In genomic region chr10:24823265-24823664, GRCm38 (mm10) we compare ENCODE assay signal across 10 mouse cellular contexts. TPM values are rescaled to one million over a fixed set of nuclear protein-coding genes. Genes with fewer than 3 reads are reported as not detected.
DNase-seq lines count a peak whose midpoint lies in the region; ATAC-seq lines count a peak whose summit lies in the region.
"Had no signal": no experiment of that assay in that cellular context is flagged by ENCODE, and none has a peak within 500 bp of the region (broad histone marks: within the 10 kb centered on the region; RNA-seq: fewer than 3 reads in every experiment).

No protein-coding gene starts in this region.

- no peak for DNase-seq in lung, postnatal 36 days
- no peak for DNase-seq in layer of hippocampus, postnatal 36 days
- DNase-seq: kidney, adult 18-20 months had no signal

- H3K9me3 ChIP-seq in lung, embryonic 16.5 days (ENCODE audit: control insufficient read depth, low read length): no peaks in the 10 kb centered on the region
- H3K9me3 ChIP-seq in limb, embryonic 15.5 days: no peaks in the 10 kb centered on the region
- H3K9me3 ChIP-seq in stomach, embryonic 14.5 days (ENCODE audit: control insufficient read depth, low read depth, low read length): no peaks in the 10 kb centered on the region
- H3K9me3 ChIP-seq: midbrain, embryonic 12.5 days had no signal

- ATAC-seq in lung, embryonic 16.5 days (ENCODE audit: low read depth): no peak
- ATAC-seq in common myeloid progenitor, adult 5-6 weeks (replicated peaks; ENCODE audit: low read depth, poor library complexity, severe bottlenecking): peak; percentile 45
- ATAC-seq in limb, embryonic 15.5 days (ENCODE audit: insufficient number of reproducible peaks, low FRiP score, low TSS enrichment, low read depth): no peak
- ATAC-seq in stomach, embryonic 14.5 days (ENCODE audit: insufficient number of reproducible peaks, insufficient read depth, low FRiP score, low read depth): no peak
- ATAC-seq in megakaryocyte, adult 5-6 weeks (ENCODE audit: poor library complexity, severe bottlenecking): no peak
- ATAC-seq: forebrain, embryonic 14.5 days had no signal

- no peak overlapping the region for H3K4me3 ChIP-seq in lung, embryonic 16.5 days (ENCODE audit: low read length)
- H3K4me3 ChIP-seq in limb, embryonic 15.5 days: no peak overlapping the region
- no peak overlapping the region for H3K4me3 ChIP-seq in stomach, embryonic 14.5 days (ENCODE audit: low read depth, low read length)
- H3K4me3 ChIP-seq: midbrain, embryonic 12.5 days had no signal

- 17% methylated on average over 1 of the region's 1 CpGs for WGBS in lung, embryonic 16.5 days
- 3% methylated on average over 1 of the region's 1 CpGs for WGBS in limb, embryonic 15.5 days
- WGBS in stomach, embryonic 14.5 days: 33% methylated on average over 1 of the region's 1 CpGs

- H3K4me1 ChIP-seq in lung, embryonic 16.5 days (replicated peaks; ENCODE audit: control insufficient read depth, insufficient read depth, low read length): peaks cover 4% of the 10 kb centered on the region
- H3K4me1 ChIP-seq in limb, embryonic 15.5 days: peaks cover 8% of the 10 kb centered on the region; the same call in 1 of the 2 replicates
- peaks cover 5% of the 10 kb centered on the region; the same call in 1 of the 2 replicates for H3K4me1 ChIP-seq in stomach, embryonic 14.5 days (ENCODE audit: control insufficient read depth, insufficient read depth, low read length)

- H3K9ac ChIP-seq in lung, embryonic 16.5 days (ENCODE audit: low read length): no peak overlapping the region
- H3K9ac ChIP-seq in limb, embryonic 15.5 days: no peak overlapping the region
- no peak overlapping the region for H3K9ac ChIP-seq in stomach, embryonic 14.5 days (replicated peaks; ENCODE audit: low read depth, low read length)
- H3K9ac ChIP-seq: midbrain, embryonic 12.5 days had no signal

- H3K27ac ChIP-seq in lung, embryonic 16.5 days (ENCODE audit: low read length): no peak overlapping the region
- H3K27ac ChIP-seq in limb, embryonic 15.5 days: peak overlapping the region; percentile 34; the same call in 1 of the 2 replicates
- peak overlapping the region; percentile 74 for H3K27ac ChIP-seq in stomach, embryonic 14.5 days (ENCODE audit: low read length)
- H3K27ac ChIP-seq: midbrain, embryonic 12.5 days had no signal

- H3K27me3 ChIP-seq in lung, embryonic 16.5 days (ENCODE audit: control insufficient read depth, insufficient read depth, low read depth, low read length): no peaks in the 10 kb centered on the region
- no peaks in the 10 kb centered on the region for H3K27me3 ChIP-seq in limb, embryonic 15.5 days
- H3K27me3 ChIP-seq in stomach, embryonic 14.5 days (ENCODE audit: control insufficient read depth, insufficient read depth, low read length): no peaks in the 10 kb centered on the region
- H3K27me3 ChIP-seq: midbrain, embryonic 12.5 days had no signal

- no peaks in the 10 kb centered on the region for H3K36me3 ChIP-seq in lung, embryonic 16.5 days (ENCODE audit: control insufficient read depth, insufficient read depth, low read length)
- H3K36me3 ChIP-seq in limb, embryonic 15.5 days: no peaks in the 10 kb centered on the region
- H3K36me3 ChIP-seq in stomach, embryonic 14.5 days (ENCODE audit: control insufficient read depth, insufficient read depth, low read length): no peaks in the 10 kb centered on the region
- H3K36me3 ChIP-seq: midbrain, embryonic 12.5 days had no signal

- peak overlapping the region; percentile 32; the same call in 1 of the 2 replicates for H3K4me2 ChIP-seq in lung, embryonic 16.5 days (ENCODE audit: low read depth, low read length)
- peak overlapping the region; percentile 4; the same call in 1 of the 2 replicates for H3K4me2 ChIP-seq in limb, embryonic 15.5 days
- H3K4me2 ChIP-seq in stomach, embryonic 14.5 days (replicated peaks; ENCODE audit: low read depth, low read length): no peak overlapping the region
- H3K4me2 ChIP-seq: midbrain, embryonic 12.5 days had no signal

RNA-seq across cellular contexts. Expression of gene Enpp3, which starts 19.4 kb away (rescaled TPM):
- 1.9 and 2.2 TPM in 2 replicates for polyA plus RNA-seq in lung, embryonic 16.5 days (2015; fragmentation: Nextera tagmentation; extraction: Ambion mirVana)
- 1.0 TPM in 1 of 2 replicates, not detected in the other for total RNA-seq in common myeloid progenitor, adult 5-6 weeks (2017)
- 7.0 and 7.9 TPM in 2 replicates for polyA plus RNA-seq in limb, embryonic 15.5 days (2015; fragmentation: Nextera tagmentation; extraction: Ambion mirVana)
- 9.1 and 9.3 TPM in 2 replicates for polyA plus RNA-seq in stomach, embryonic 14.5 days (2014; fragmentation: Nextera tagmentation; extraction: Ambion mirVana)
- total RNA-seq in megakaryocyte, adult 5-6 weeks (2015): 0.14 TPM in 1 of 2 replicates, not detected in the other
- total RNA-seq in megakaryocyte, adult 5-6 weeks (2017): 0.20 TPM in 1 of 2 replicates, not detected in the other
- total RNA-seq in layer of hippocampus, postnatal 36 days (2021): under 1 TPM; 0.35 to 0.67 TPM

RNA-seq across cellular contexts. Expression of gene Med23, which starts 46.5 kb away (rescaled TPM):
- polyA plus RNA-seq in lung, embryonic 16.5 days (2015; fragmentation: Nextera tagmentation; extraction: Ambion mirVana): 20.8 and 21.9 TPM in 2 replicates
- total RNA-seq in common myeloid progenitor, adult 5-6 weeks (2017): 27.5 and 31.1 TPM in 2 replicates
- 18.1 and 21.1 TPM in 2 replicates for polyA plus RNA-seq in limb, embryonic 15.5 days (2015; fragmentation: Nextera tagmentation; extraction: Ambion mirVana)
- 29.1 and 30.9 TPM in 2 replicates for polyA plus RNA-seq in stomach, embryonic 14.5 days (2014; fragmentation: Nextera tagmentation; extraction: Ambion mirVana)
- total RNA-seq in megakaryocyte, adult 5-6 weeks (2015): 11.6 and 12.1 TPM in 2 replicates
- 24.2 and 24.8 TPM in 2 replicates for total RNA-seq in megakaryocyte, adult 5-6 weeks (2017)
- total RNA-seq in layer of hippocampus, postnatal 36 days (2021): 10 to 100 TPM; 25.5 to 37.0 TPM
